Mouse (Mus musculus) B cell, adult 62 days (primary cell): ENCODE data around the gene Lrrc8c. TPM values are rescaled to one million over a fixed set of nuclear protein-coding genes. Genes with fewer than 3 reads are reported as not detected.

ENCODE experiments used
- total RNA-seq: library from RNA; stranded (reverse); gene quantifications from 4 replicates; pipeline ENCODE4 v1.2.4, GENCODE M21; 2023

Lrrc8c gene
- total RNA-seq, result 59.3 to 71.0 TPM (median 62.9 TPM) in 4 replicates

DNA sequence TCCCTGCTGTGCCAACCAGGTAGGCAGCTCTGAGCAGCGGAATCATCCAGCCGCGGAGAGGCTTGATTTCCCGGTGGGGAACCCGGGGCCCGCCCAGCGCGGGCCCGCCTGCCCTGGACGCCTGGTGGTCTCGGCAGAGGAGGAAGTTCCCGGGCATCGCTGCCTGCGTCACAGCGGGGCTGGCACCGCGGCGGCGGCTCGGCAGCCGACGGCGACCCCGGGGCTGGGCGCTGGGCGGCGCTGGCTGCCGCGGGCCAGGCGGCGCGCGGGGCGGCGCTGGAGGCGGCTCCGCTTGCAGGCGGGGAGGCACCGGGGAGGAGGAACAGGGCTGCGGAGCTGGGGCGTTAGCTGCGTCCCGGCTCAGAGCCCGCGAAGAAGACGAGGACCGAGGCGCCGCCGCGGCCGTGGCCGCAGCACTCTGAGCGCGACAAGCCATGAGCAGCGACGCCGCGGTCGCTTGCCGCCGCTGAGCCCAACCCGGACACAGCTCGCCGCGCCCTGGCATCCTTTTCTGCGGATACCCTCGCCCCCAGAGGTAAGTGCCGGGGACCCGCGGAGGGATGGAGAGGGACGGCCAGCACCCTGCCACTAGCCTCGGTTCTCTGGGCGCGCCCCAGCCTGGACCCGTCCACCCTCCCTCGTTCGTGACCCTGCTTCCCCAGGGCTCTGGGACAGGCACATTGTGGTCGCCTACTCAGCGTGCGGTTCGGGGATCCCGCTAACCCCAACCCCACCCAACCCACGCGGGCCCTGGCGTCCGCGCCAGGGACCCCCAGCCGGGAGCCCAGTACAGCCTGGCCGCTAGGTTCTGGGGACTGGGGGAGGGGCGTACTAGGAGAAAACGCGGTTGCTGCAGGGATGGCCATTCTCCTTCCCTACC lies at the start of gene Lrrc8c:
Lrrc8c (plus strand) TSS at position 293 of the 880 bp plus-strand sequence.

Other genes starting within 250 kb of the Lrrc8c start
- gene Gm43302, start 225.7 kb upstream of the Lrrc8c start, total RNA-seq, result 0.16 to 0.92 TPM in 2 of 4 replicates, not detected in the others
- gene Gbp6, start 225.7 kb upstream of the Lrrc8c start, total RNA-seq, result 1.2 to 2.9 TPM (median 2.1 TPM) in 4 replicates
- gene Lrrc8b, start 103.6 kb upstream of the Lrrc8c start, total RNA-seq, result 3.6 to 5.4 TPM (median 4.1 TPM) in 4 replicates
- gene Lrrc8d, start 180.6 kb downstream of the Lrrc8c start, total RNA-seq, result 45.5 to 48.1 TPM (median 46.2 TPM) in 4 replicates